Comparison of ENCODE assay signal across 13 mouse cellular contexts in the genomic region with DNA sequence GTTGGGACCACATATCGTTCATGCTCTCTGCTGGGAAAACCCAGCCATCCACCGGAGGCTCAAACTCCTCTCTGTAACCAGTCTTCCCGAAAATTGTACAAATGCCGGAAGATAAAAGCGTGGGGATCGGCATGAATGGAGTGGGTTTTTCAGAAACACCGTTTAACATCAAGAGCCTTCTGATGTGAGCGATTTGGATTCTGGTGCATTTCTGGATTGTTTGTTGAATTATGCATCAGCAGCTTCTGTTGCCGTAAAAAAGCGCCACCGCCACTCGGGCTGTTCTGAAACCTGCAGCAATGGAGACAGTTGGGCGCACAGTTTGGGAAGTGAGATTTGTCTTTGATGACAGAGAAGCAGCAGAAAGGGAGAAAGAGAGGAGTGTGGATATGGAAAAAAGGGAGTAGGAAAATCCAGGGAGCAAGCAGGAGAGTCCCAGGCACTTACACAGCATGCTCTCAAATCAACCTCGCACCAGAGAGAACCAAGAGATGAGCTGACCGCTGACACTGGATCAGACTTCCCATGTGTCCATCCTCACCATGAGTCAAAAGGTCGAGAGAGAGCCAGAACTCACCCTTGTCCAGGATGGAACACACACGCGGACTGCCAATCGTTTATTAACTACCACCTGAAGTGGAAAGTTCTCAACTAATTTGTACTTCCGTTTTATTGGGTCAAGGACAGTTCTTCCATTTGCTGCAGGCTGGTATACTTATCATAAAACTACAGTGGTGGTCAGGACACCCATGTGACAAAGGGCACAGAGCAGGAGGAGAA.
DNase-seq lines count a peak whose midpoint lies in the region; ATAC-seq lines count a peak whose summit lies in the region.
"Had no signal": no experiment of that assay in that cellular context is flagged by ENCODE, and none has a peak within 500 bp of the region (broad histone marks: within the 10 kb centered on the region; RNA-seq: fewer than 3 reads in every experiment).

No protein-coding gene starts in this region.

- no peak overlapping the region for H3K9ac ChIP-seq in kidney, embryonic 16.5 days (replicated peaks; ENCODE audit: low read length)
- H3K9ac ChIP-seq in midbrain, embryonic 15.5 days: no peak overlapping the region
- no peak overlapping the region for H3K9ac ChIP-seq in midbrain, embryonic 13.5 days (replicated peaks)
- H3K9ac ChIP-seq: embryonic facial prominence, embryonic 13.5 days; intestine, embryonic 15.5 days; liver, embryonic 15.5 days had no signal

- no peak for ATAC-seq in kidney, embryonic 16.5 days (ENCODE audit: low FRiP score, low TSS enrichment)
- ATAC-seq in midbrain, embryonic 15.5 days (replicated peaks): no peak
- ATAC-seq in midbrain, embryonic 13.5 days: no peak
- ATAC-seq: intestine, embryonic 15.5 days had no signal

- H3K36me3 ChIP-seq in kidney, embryonic 16.5 days (ENCODE audit: insufficient read depth, low read length): no peaks in the 10 kb centered on the region
- no peaks in the 10 kb centered on the region for H3K36me3 ChIP-seq in midbrain, embryonic 15.5 days (replicated peaks)
- no peaks in the 10 kb centered on the region for H3K36me3 ChIP-seq in midbrain, embryonic 13.5 days
- H3K36me3 ChIP-seq: embryonic facial prominence, embryonic 13.5 days; intestine, embryonic 15.5 days; liver, embryonic 15.5 days had no signal

- H3K4me2 ChIP-seq in kidney, embryonic 16.5 days (replicated peaks; ENCODE audit: low read depth, low read length): no peak overlapping the region
- no peak overlapping the region for H3K4me2 ChIP-seq in midbrain, embryonic 15.5 days
- no peak overlapping the region for H3K4me2 ChIP-seq in midbrain, embryonic 13.5 days (replicated peaks)
- H3K4me2 ChIP-seq: embryonic facial prominence, embryonic 13.5 days; intestine, embryonic 15.5 days; liver, embryonic 15.5 days had no signal

- H3K27ac ChIP-seq in kidney, embryonic 16.5 days (ENCODE audit: low read length): no peak overlapping the region
- 0 out of 2 replicates have a peak overlapping the region, but pooled peaks have one; percentile 6 for H3K27ac ChIP-seq in midbrain, embryonic 15.5 days
- H3K27ac ChIP-seq in midbrain, embryonic 13.5 days: no peak overlapping the region
- H3K27ac ChIP-seq: embryonic facial prominence, embryonic 13.5 days; intestine, embryonic 15.5 days; liver, embryonic 15.5 days had no signal

- no peaks in the 10 kb centered on the region for H3K27me3 ChIP-seq in kidney, embryonic 16.5 days (ENCODE audit: insufficient read depth, low read length)
- no peaks in the 10 kb centered on the region for H3K27me3 ChIP-seq in midbrain, embryonic 15.5 days (replicated peaks)
- 0 out of 2 replicates have a peak, but pooled peaks cover 1% of the 10 kb centered on the region for H3K27me3 ChIP-seq in midbrain, embryonic 13.5 days
- H3K27me3 ChIP-seq: embryonic facial prominence, embryonic 13.5 days; intestine, embryonic 15.5 days; liver, embryonic 15.5 days had no signal

- peak; percentile 36 for DNase-seq in kidney, adult 18-20 months
- DNase-seq in layer of hippocampus, adult 8-10 months (ENCODE audit: low spot score in 2 of 2): peak; percentile 32 to 59
- peak; percentile 35 for DNase-seq in telencephalon, adult 2 months (ENCODE audit: low read depth, low spot score)
- DNase-seq in embryo, embryonic 11 days: no peak
- DNase-seq: adrenal gland, postnatal 14 days; lung, postnatal 36 days; thymus, adult 2 months had no signal

- WGBS in kidney, embryonic 16.5 days: 81% methylated on average over 20 of the region's 20 CpGs
- 76% methylated on average over 20 of the region's 20 CpGs for WGBS in midbrain, embryonic 15.5 days
- 83% methylated on average over 20 of the region's 20 CpGs for WGBS in midbrain, embryonic 13.5 days

- no peak overlapping the region for H3K4me3 ChIP-seq in kidney, embryonic 16.5 days (ENCODE audit: low read length)
- H3K4me3 ChIP-seq in midbrain, embryonic 15.5 days: no peak overlapping the region
- H3K4me3 ChIP-seq in midbrain, embryonic 13.5 days (replicated peaks): no peak overlapping the region
- H3K4me3 ChIP-seq: embryonic facial prominence, embryonic 13.5 days; intestine, embryonic 15.5 days; liver, embryonic 15.5 days had no signal

- H3K4me1 ChIP-seq in kidney, embryonic 16.5 days (ENCODE audit: insufficient read depth, low read length): 0 out of 2 replicates have a peak, but pooled peaks cover 4% of the 10 kb centered on the region
- peaks cover 30% of the 10 kb centered on the region for H3K4me1 ChIP-seq in midbrain, embryonic 15.5 days
- peaks cover 25% of the 10 kb centered on the region for H3K4me1 ChIP-seq in midbrain, embryonic 13.5 days (replicated peaks)
- H3K4me1 ChIP-seq: liver, embryonic 15.5 days had no signal

- H3K9me3 ChIP-seq in kidney, embryonic 16.5 days (ENCODE audit: low read length): no peaks in the 10 kb centered on the region
- H3K9me3 ChIP-seq in midbrain, embryonic 15.5 days: no peaks in the 10 kb centered on the region
- H3K9me3 ChIP-seq in midbrain, embryonic 13.5 days: no peaks in the 10 kb centered on the region
- H3K9me3 ChIP-seq: embryonic facial prominence, embryonic 13.5 days; intestine, embryonic 15.5 days; liver, embryonic 15.5 days had no signal
